Mouse (Mus musculus) cerebellum, postnatal 36 days (tissue): ENCODE measurements around the gene Fgfbp1.

ENCODE experiments used
- DNase-seq, 2 experiments: peaks; one replicate each; pipeline ENCODE4 v3.0.0; 2021 to 2022; ENCODE audit warnings: mixed read lengths in 2 of 2

Fgfbp1 gene

GRCm38 (mm10) chr5:43981620-43982019 lies at the start of gene Fgfbp1:
TSS of gene Fgfbp1 (minus strand) at chr5:43981779.
- DNase-seq: no peak

GRCm38 (mm10) chr5:43998295-43998989 lies 16.9 kb upstream of the Fgfbp1 start:
- DNase-seq: no peak

- no peak for DNase-seq
These were observed 16.0 kb upstream of the Fgfbp1 start for GRCm38 (mm10) chr5:43997626-43998025.

GRCm38 (mm10) chr5:43996162-43996561 lies 14.6 kb upstream of the Fgfbp1 start:
- no peak for DNase-seq

- no peak for DNase-seq
These were observed 13.4 kb upstream of the Fgfbp1 start for GRCm38 (mm10) chr5:43994981-43995380.

- peak; percentile 47 to 50 for DNase-seq
These were observed 8.7 kb upstream of the Fgfbp1 start for GRCm38 (mm10) chr5:43990316-43990715.

GRCm38 (mm10) chr5:43989017-43989416 lies 7.4 kb upstream of the Fgfbp1 start:
- DNase-seq: no peak

GRCm38 (mm10) chr5:43986212-43986611 lies 4.6 kb upstream of the Fgfbp1 start:
- DNase-seq: no peak

- no peak for DNase-seq
These were observed 1.3 kb upstream of the Fgfbp1 start for GRCm38 (mm10) chr5:43982896-43983295.

GRCm38 (mm10) chr5:43980397-43980796 lies 1.2 kb downstream of the Fgfbp1 start:
- DNase-seq: no peak

- DNase-seq: no peak
These were observed 4.6 kb downstream of the Fgfbp1 start for GRCm38 (mm10) chr5:43976821-43977561.

GRCm38 (mm10) chr5:43974166-43974565 lies 7.4 kb downstream of the Fgfbp1 start:
- DNase-seq: no peak

- no peak for DNase-seq
These were observed 10.4 kb downstream of the Fgfbp1 start for GRCm38 (mm10) chr5:43971156-43971555.

GRCm38 (mm10) chr5:43970532-43970931 lies 11.0 kb downstream of the Fgfbp1 start:
- DNase-seq: no peak

GRCm38 (mm10) chr5:43968634-43969033 lies 12.9 kb downstream of the Fgfbp1 start:
- DNase-seq: no peak

- DNase-seq: no peak
These were observed 20.5 kb downstream of the Fgfbp1 start for GRCm38 (mm10) chr5:43961056-43961455.

- DNase-seq: no peak
These were observed 21.6 kb downstream of the Fgfbp1 start for GRCm38 (mm10) chr5:43959884-43960440.

GRCm38 (mm10) chr5:43953241-43953640 lies 28.3 kb downstream of the Fgfbp1 start:
- DNase-seq: no peak

GRCm38 (mm10) chr5:43948748-43949275 lies 32.8 kb downstream of the Fgfbp1 start:
- no peak for DNase-seq

GRCm38 (mm10) chr5:43948111-43948743 lies 33.4 kb downstream of the Fgfbp1 start:
- peak; percentile 9 to 23 for DNase-seq

- no peak for DNase-seq
These were observed 34.1 kb downstream of the Fgfbp1 start for GRCm38 (mm10) chr5:43947330-43947977.

GRCm38 (mm10) chr5:43933269-43933668 lies 48.3 kb downstream of the Fgfbp1 start:
- DNase-seq: no peak
